Mouse (Mus musculus): ENCODE data around the gene Mchr1. TPM values are rescaled to one million over a fixed set of nuclear protein-coding genes. Genes with fewer than 3 reads are reported as not detected.

The Mchr1 gene
- polyA plus RNA-seq, 1 experiment: not detected

- Histone ChIP-seq H3K27ac (replicated peaks; ENCODE audit: low read depth, low read length) (peak overlapping the region; percentile 82), H3K4me1 (ENCODE audit: control insufficient read depth, insufficient read depth, insufficient read length, low read length) (peaks cover 8% of the 10 kb centered on the region; the same call in 1 of the 2 replicates), H3K4me3 (ENCODE audit: insufficient read depth, low read depth, low read length) (peak overlapping the region; percentile 31)
Observed at GRCm38 (mm10) chr15:81247583-81248340, 12.5 kb downstream of the Mchr1 start.

DNA sequence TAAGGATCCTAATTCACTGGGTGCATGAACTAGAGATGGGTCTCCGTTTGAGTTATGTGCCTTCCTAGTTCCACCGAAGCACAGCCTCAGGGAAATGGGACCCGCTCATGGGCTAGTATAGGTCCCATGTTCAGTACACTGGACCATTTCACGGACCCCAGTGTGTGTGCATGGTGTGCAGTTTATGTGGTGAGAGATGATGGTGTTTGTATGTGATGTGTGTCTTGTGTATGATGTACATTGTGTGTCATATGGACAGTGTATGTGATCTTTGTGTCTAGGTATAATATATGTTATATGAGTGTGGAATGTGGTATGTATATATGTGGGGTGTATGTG is 13.0 kb downstream of the Mchr1 start:
- H3K4me3 ChIP-seq (ENCODE audit: insufficient read depth, low read depth, low read length): no peak overlapping the region
- peak overlapping the region; percentile 76 for H3K27ac ChIP-seq (replicated peaks; ENCODE audit: low read depth, low read length)
- peaks cover 8% of the 10 kb centered on the region; the same call in 1 of the 2 replicates for H3K4me1 ChIP-seq (ENCODE audit: control insufficient read depth, insufficient read depth, insufficient read length, low read length)

DNA sequence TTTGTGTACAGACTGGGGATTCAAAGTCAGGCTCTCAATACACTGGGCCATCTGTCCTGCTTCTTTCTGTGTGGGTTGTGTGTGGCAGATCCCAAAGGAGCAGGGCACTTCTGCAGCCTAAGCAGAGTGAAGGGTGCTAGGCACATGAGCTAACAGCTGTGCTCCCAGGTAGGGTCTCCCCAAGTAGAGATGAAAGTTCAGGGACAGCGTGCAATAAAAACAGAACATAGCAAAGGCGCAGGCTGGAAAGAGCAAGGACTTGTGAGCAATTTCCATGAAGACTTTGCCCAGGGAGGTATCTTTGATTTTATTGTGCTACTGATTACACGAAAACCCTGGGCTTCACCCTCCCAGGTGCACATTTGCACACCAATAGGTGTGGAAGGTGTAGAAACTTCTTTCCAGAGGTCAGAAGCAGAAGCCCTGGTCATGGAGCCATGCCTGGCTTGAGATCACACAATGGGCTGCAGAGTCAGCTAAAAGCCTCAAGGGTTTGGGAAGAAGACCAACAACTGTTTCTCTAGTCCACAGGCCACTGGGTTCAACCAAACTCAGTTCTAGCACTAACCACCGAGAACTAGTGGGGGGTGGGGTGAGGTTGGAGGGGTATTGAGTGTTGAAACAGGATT is 13.8 kb downstream of the Mchr1 start:
- H3K4me3 ChIP-seq (ENCODE audit: insufficient read depth, low read depth, low read length): no peak overlapping the region
- H3K4me1 ChIP-seq (ENCODE audit: control insufficient read depth, insufficient read depth, insufficient read length, low read length): peaks cover 10% of the 10 kb centered on the region; the same call in 1 of the 2 replicates
- no peak overlapping the region for H3K27ac ChIP-seq (replicated peaks; ENCODE audit: low read depth, low read length)

GRCm38 (mm10) chr15:81252626-81253174 is 17.4 kb downstream of the Mchr1 start:
- H3K4me1 ChIP-seq (ENCODE audit: control insufficient read depth, insufficient read depth, insufficient read length, low read length): peaks cover 10% of the 10 kb centered on the region; the same call in 1 of the 2 replicates
- no peak overlapping the region for H3K27ac ChIP-seq (replicated peaks; ENCODE audit: low read depth, low read length)
- no peak overlapping the region for H3K4me3 ChIP-seq (ENCODE audit: insufficient read depth, low read depth, low read length)

GRCm38 (mm10) chr15:81253585-81253984 is 18.3 kb downstream of the Mchr1 start:
- Histone ChIP-seq H3K4me3 (ENCODE audit: insufficient read depth, low read depth, low read length) (no peak overlapping the region), H3K4me1 (ENCODE audit: control insufficient read depth, insufficient read depth, insufficient read length, low read length) (peaks cover 7% of the 10 kb centered on the region; the same call in 1 of the 2 replicates), H3K27ac (replicated peaks; ENCODE audit: low read depth, low read length) (no peak overlapping the region)

DNA sequence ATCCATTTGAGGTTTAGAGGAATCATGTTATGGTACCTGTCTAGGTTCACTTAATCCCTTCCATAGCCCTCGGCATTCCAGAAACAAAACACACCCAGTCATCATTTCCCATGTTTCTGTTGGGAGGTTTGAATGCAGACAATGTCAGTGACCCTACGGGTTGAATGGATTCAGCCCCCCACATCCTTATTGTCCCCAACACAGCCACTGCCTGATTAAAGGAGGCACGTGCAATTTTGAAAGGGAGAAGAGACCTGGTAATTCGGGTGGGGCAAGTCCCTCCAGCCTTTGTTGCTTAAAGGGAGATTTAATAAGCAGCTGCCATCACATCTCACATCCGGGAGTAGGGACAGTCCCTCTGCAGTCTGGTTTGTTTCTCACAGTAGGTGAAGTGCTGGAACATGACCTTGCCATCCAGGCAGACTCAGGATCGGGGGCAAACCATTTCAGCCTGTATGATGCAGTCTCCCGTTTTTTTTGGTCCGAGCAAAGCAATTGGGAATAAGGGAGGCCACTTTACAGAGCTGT is 18.9 kb downstream of the Mchr1 start:
- H3K4me1 ChIP-seq (ENCODE audit: control insufficient read depth, insufficient read depth, insufficient read length, low read length): peaks cover 3% of the 10 kb centered on the region; the same call in 1 of the 2 replicates
- no peak overlapping the region for H3K27ac ChIP-seq (replicated peaks; ENCODE audit: low read depth, low read length)
- no peak overlapping the region for H3K4me3 ChIP-seq (ENCODE audit: insufficient read depth, low read depth, low read length)

DNA sequence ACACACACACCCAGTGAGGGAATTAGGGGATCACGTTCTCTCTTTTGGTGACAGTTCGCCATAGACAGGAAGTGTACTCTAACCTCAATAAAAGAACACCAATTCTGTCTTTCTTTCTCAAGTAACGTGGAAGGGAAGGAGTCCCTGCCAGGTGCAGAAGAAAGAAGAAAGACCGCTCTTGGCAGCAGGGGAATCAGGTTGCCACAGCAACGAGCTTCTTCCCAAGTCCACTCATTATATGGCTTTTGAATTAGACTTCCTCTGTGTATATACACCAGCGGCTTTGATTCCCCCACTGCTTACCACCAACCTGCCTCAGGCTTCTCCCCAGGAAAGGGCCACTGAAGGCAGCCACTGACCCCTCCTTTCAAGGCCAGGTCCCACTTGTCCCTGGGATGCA is 19.8 kb downstream of the Mchr1 start:
- peaks cover 3% of the 10 kb centered on the region; the same call in 1 of the 2 replicates for H3K4me1 ChIP-seq (ENCODE audit: control insufficient read depth, insufficient read depth, insufficient read length, low read length)
- no peak overlapping the region for H3K4me3 ChIP-seq (ENCODE audit: insufficient read depth, low read depth, low read length)
- no peak overlapping the region for H3K27ac ChIP-seq (replicated peaks; ENCODE audit: low read depth, low read length)

- no peak overlapping the region for H3K27ac ChIP-seq (replicated peaks; ENCODE audit: low read depth, low read length)
- peaks cover 3% of the 10 kb centered on the region; the same call in 1 of the 2 replicates for H3K4me1 ChIP-seq (ENCODE audit: control insufficient read depth, insufficient read depth, insufficient read length, low read length)
- no peak overlapping the region for H3K4me3 ChIP-seq (ENCODE audit: insufficient read depth, low read depth, low read length)
Observed at GRCm38 (mm10) chr15:81258296-81258695, 23.0 kb downstream of the Mchr1 start.

DNA sequence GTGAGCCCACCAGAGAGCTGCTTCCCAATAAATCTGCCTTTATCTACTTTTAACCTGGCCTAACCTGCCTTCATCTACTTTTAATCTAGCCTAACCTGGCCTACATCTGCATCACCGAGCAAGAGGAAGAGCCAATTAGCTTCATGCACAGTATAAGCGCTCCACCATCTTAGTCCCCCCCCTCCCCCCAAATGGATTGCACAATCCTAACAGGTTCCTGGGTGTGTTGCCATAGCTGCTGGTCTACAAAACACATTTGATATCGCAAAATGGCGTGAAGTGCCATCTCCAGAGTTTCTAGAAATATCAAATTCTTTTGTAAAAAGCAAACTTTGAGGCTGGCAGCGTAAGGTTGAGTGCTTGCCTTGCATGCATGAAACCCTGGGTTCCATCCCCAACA is 24.0 kb downstream of the Mchr1 start:
- no peak overlapping the region for H3K4me3 ChIP-seq (ENCODE audit: insufficient read depth, low read depth, low read length)
- no peaks in the 10 kb centered on the region for H3K4me1 ChIP-seq (ENCODE audit: control insufficient read depth, insufficient read depth, insufficient read length, low read length)
- no peak overlapping the region for H3K27ac ChIP-seq (replicated peaks; ENCODE audit: low read depth, low read length)

GRCm38 (mm10) chr15:81260208-81260607 is 24.9 kb downstream of the Mchr1 start:
- no peak overlapping the region for H3K4me3 ChIP-seq (ENCODE audit: insufficient read depth, low read depth, low read length)
- H3K4me1 ChIP-seq (ENCODE audit: control insufficient read depth, insufficient read depth, insufficient read length, low read length): no peaks in the 10 kb centered on the region
- H3K27ac ChIP-seq (replicated peaks; ENCODE audit: low read depth, low read length): no peak overlapping the region

DNA sequence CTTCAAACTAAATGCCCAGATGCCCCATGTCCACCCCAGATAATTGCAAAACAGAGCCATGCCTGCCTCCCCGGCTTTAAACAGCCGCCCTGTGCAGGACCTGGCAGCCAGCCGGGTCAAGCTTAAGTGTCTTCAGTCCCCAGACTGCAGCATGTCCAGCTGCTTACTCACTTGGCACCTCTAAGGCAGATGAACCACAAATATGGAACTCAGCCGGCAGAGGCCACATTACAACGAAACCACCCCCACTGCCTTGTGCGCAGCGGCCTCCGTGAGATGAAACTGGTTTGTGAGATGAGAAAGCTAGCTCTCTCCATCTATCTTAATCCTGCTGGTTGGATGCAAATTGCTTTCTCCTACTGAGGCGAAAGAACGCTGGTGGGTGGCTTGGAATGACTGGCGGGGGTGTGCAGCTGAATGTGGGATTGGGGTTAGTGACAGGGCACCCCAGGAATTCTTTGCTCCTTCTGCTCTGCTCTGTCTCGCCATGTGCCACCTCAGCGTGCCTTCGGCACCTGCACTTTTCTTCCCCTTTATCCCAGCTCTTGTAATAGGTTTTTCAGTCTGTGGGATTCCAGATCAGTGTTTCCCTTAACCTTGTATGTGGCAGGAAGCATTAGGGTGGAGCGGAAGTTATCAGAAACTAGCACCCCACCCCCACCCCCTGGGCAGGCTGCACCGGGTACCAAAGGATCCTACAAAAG is 29.2 kb downstream of the Mchr1 start:
- Histone ChIP-seq H3K4me1 (ENCODE audit: control insufficient read depth, insufficient read depth, insufficient read length, low read length) (no peaks in the 10 kb centered on the region), H3K27ac (replicated peaks; ENCODE audit: low read depth, low read length) (no peak overlapping the region), H3K4me3 (ENCODE audit: insufficient read depth, low read depth, low read length) (no peak overlapping the region)

- no peaks in the 10 kb centered on the region for H3K4me1 ChIP-seq (ENCODE audit: control insufficient read depth, insufficient read depth, insufficient read length, low read length)
- H3K27ac ChIP-seq (replicated peaks; ENCODE audit: low read depth, low read length): no peak overlapping the region
- no peak overlapping the region for H3K4me3 ChIP-seq (ENCODE audit: insufficient read depth, low read depth, low read length)
Observed at GRCm38 (mm10) chr15:81267416-81267815, 32.1 kb downstream of the Mchr1 start.

DNA sequence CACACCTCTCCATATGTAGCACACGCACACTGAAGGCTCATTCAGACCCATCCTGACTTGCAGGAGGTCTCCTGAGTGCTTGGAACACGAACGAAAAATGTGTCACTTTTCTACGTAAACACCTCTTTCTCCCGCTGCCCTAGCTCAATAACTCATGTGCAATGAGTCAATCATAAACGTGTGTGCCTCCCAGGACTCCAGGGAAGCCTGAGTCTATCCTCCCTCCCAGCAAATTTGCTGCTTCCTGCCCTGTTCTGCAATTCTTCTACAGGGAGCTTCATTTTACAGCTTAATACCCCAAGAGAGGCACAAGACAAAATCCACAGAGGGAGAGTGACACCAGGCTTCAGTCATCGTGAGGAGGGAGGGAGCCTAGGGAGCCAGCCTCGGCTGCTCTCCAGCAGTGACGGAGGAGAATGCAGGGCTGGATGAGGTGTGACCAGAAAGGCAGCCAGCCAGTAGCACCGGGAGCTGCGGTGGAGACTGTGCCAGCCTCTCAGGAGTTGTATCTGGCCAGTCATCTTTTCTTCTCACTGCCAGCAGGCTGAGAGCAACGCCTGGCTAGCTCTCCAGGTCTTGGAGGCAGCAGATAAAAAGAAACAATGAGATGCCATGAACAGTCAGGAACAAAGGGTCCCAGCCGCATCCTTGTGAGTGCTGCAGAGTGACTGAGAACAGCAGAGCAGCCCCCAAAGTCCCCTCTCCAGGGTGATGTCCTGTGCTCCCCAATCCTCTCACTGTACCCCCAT is 37.2 kb downstream of the Mchr1 start:
- Histone ChIP-seq H3K27ac (replicated peaks; ENCODE audit: low read depth, low read length) (no peak overlapping the region), H3K4me1 (ENCODE audit: control insufficient read depth, insufficient read depth, insufficient read length, low read length) (no peaks in the 10 kb centered on the region), H3K4me3 (ENCODE audit: insufficient read depth, low read depth, low read length) (no peak overlapping the region)

GRCm38 (mm10) chr15:81273361-81273760 is 38.1 kb downstream of the Mchr1 start:
- Histone ChIP-seq H3K4me3 (ENCODE audit: insufficient read depth, low read depth, low read length) (no peak overlapping the region), H3K27ac (replicated peaks; ENCODE audit: low read depth, low read length) (no peak overlapping the region), H3K4me1 (ENCODE audit: control insufficient read depth, insufficient read depth, insufficient read length, low read length) (no peaks in the 10 kb centered on the region)

All from brown adipose tissue, adult 24 weeks (tissue).